Comparison of ENCODE assay signal across 25 mouse cellular contexts in genomic region chr1:64667111-64667633, GRCm38 (mm10). TPM values are rescaled to one million over a fixed set of nuclear protein-coding genes. Genes with fewer than 3 reads are reported as not detected.
DNase-seq lines count a peak whose midpoint lies in the region; ATAC-seq and TF ChIP-seq lines count a peak whose summit lies in the region.
"Had no signal": no experiment of that assay in that cellular context is flagged by ENCODE, and none has a peak within 500 bp of the region (broad histone marks: within the 10 kb centered on the region; RNA-seq: fewer than 3 reads in every experiment).

No protein-coding gene starts in this region.

- H3K4me2 ChIP-seq in myocyte (ENCODE audit: low read depth): no peak overlapping the region
- H3K4me2 ChIP-seq in hindbrain, embryonic 14.5 days (replicated peaks): no peak overlapping the region
- H3K4me2 ChIP-seq: embryonic facial prominence, embryonic 13.5 days; heart, embryonic 11.5 days; hindbrain, embryonic 12.5 days had no signal

- 89% methylated on average over 2 of the region's 2 CpGs for WGBS in hindbrain, embryonic 14.5 days

- no peak for TF ChIP-seq POLR2A in embryonic fibroblast, embryonic 13.5 days (IDR thresholded peaks at IDR 0.05; ENCODE audit: low read depth, low read length)
- TF ChIP-seq POLR2A in myocyte (IDR thresholded peaks at IDR 0.05; ENCODE audit: insufficient read length, low read depth): no peak

- peaks cover 9% of the 10 kb centered on the region for H3K4me1 ChIP-seq in embryonic fibroblast, embryonic 13.5 days (ENCODE audit: control insufficient read depth, insufficient read depth, low read length)
- H3K4me1 ChIP-seq in hindbrain, embryonic 14.5 days (replicated peaks; ENCODE audit: control insufficient read depth, insufficient read depth, low read length): no peaks in the 10 kb centered on the region

- no peak for ATAC-seq in hindbrain, embryonic 14.5 days (ENCODE audit: low FRiP score)
- ATAC-seq: activated CD4-positive, CD25-positive, alpha-beta regulatory T cell, adult 4 months; forebrain, embryonic 14.5 days; forebrain, postnatal 0 days; hindbrain, embryonic 16.5 days had no signal

- H3K79me2 ChIP-seq in myocyte (ENCODE audit: control insufficient read depth, insufficient read depth): no peaks in the 10 kb centered on the region

- TF ChIP-seq CTCF in embryonic fibroblast, embryonic 13.5 days (IDR thresholded peaks at IDR 0.05; ENCODE audit: borderline replicate concordance, insufficient read depth, low read length): no peak

- no peak overlapping the region for H3K4me3 ChIP-seq in embryonic fibroblast, embryonic 13.5 days (ENCODE audit: insufficient read depth, low read length)
- H3K4me3 ChIP-seq in myocyte: no peak overlapping the region
- no peak overlapping the region for H3K4me3 ChIP-seq in hindbrain, embryonic 14.5 days (replicated peaks; ENCODE audit: low read length)
- H3K4me3 ChIP-seq: embryonic facial prominence, embryonic 10.5 days; embryonic facial prominence, embryonic 13.5 days; gastrocnemius, adult 2 months; hindbrain, embryonic 12.5 days had no signal

- no peak overlapping the region for H3ac ChIP-seq in myocyte (ENCODE audit: control insufficient read depth, insufficient read length)

- no peaks in the 10 kb centered on the region for H3K27me3 ChIP-seq in myocyte (ENCODE audit: control insufficient read depth, insufficient read depth, insufficient read length)
- H3K27me3 ChIP-seq in hindbrain, embryonic 14.5 days (ENCODE audit: control insufficient read depth, insufficient read depth, low read length): no peaks in the 10 kb centered on the region
- H3K27me3 ChIP-seq: embryonic facial prominence, embryonic 13.5 days; hindbrain, embryonic 12.5 days had no signal

- DNase-seq in 3T3-L1 (ENCODE audit: low read depth, low spot score): peak; percentile 68
- DNase-seq in Muller cell, postnatal 12 days (ENCODE audit: inconsistent ontology term): peak; percentile 6
- no peak for DNase-seq in adrenal gland, postnatal 10 days
- DNase-seq in hindbrain, embryonic 14.5 days (ENCODE audit: low spot score): no peak
- no peak for DNase-seq in left cerebral cortex, adult 9 months (ENCODE audit: low spot score in 2 of 2)
- DNase-seq: adrenal gland, postnatal 14 days; cerebellum, adult 11-12 months; cerebellum, adult 8-10 months; cerebellum, postnatal 10 days; cerebellum, postnatal 36 days; embryo, embryonic 11 days; forebrain, postnatal 0 days; gastrocnemius, adult 2 months; gastrocnemius, postnatal 14 days; kidney, adult 11 months; kidney, adult 8-10 months had no signal

- no peaks in the 10 kb centered on the region for H3K9me3 ChIP-seq in hindbrain, embryonic 14.5 days (ENCODE audit: control insufficient read depth, low read length)
- H3K9me3 ChIP-seq: embryonic facial prominence, embryonic 10.5 days; embryonic facial prominence, embryonic 13.5 days; hindbrain, embryonic 12.5 days had no signal

- no peak overlapping the region for H3K9ac ChIP-seq in hindbrain, embryonic 14.5 days
- H3K9ac ChIP-seq: embryonic facial prominence, embryonic 13.5 days; forebrain, postnatal 0 days; hindbrain, embryonic 12.5 days had no signal

- H3K36me3 ChIP-seq in myocyte (ENCODE audit: control insufficient read depth, insufficient read depth): no peaks in the 10 kb centered on the region
- no peaks in the 10 kb centered on the region for H3K36me3 ChIP-seq in hindbrain, embryonic 14.5 days (replicated peaks; ENCODE audit: control insufficient read depth, insufficient read depth)
- H3K36me3 ChIP-seq: embryonic facial prominence, embryonic 10.5 days; embryonic facial prominence, embryonic 13.5 days; hindbrain, embryonic 12.5 days had no signal

- H3K27ac ChIP-seq in embryonic fibroblast, embryonic 13.5 days (ENCODE audit: insufficient read depth, low read length): peak overlapping the region; percentile 86
- no peak overlapping the region for H3K27ac ChIP-seq in hindbrain, embryonic 14.5 days
- H3K27ac ChIP-seq: embryonic facial prominence, embryonic 10.5 days; embryonic facial prominence, embryonic 13.5 days; gastrocnemius, adult 2 months; hindbrain, embryonic 12.5 days had no signal

TF ChIP-seq in myocyte, 11 proteins besides CTCF, POLR2A, EP300 and RAD21:
- TF ChIP-seq CEBPB (IDR thresholded peaks at IDR 0.05; ENCODE audit: insufficient read depth, poor library complexity, severe bottlenecking) (peak; percentile 62; the same call in 1 of the 2 replicates), MYOD1 (IDR thresholded peaks at IDR 0.05; ENCODE audit: control insufficient read depth in 1 of 3, insufficient read length in 2 of 3, low read depth in 2 of 3) (no peak)
TF ChIP-seq in myocyte: peak in this region for 1.

RNA-seq across cellular contexts. Expression of gene Ccnyl1, which starts 23.1 kb away (rescaled TPM):
- 67.5 and 92.0 TPM in 2 replicates for polyA plus RNA-seq in embryonic fibroblast, embryonic 13.5 days (2011; ENCODE audit: insufficient read length, low read depth, missing spikeins)
- 16.0 TPM for polyA plus RNA-seq in myocyte (2012; fragmentation: generic; extraction: Trizol)
- total RNA-seq in adrenal gland, postnatal 10 days (2021): 10 to 100 TPM; 18.1 to 22.4 TPM
- 7.0 and 7.6 TPM in 2 replicates for polyA plus RNA-seq in hindbrain, embryonic 14.5 days (2014; fragmentation: Nextera tagmentation; extraction: Ambion mirVana)

RNA-seq across cellular contexts. Expression of gene Mettl21a, which starts 50.1 kb away (rescaled TPM):
- polyA plus RNA-seq in embryonic fibroblast, embryonic 13.5 days (2011; ENCODE audit: insufficient read length, low read depth, missing spikeins): 27.9 and 29.3 TPM in 2 replicates
- 26.5 TPM for polyA plus RNA-seq in myocyte (2012; fragmentation: generic; extraction: Trizol)
- total RNA-seq in adrenal gland, postnatal 10 days (2021): 10 to 100 TPM; 14.2 to 15.3 TPM
- 15.8 and 17.6 TPM in 2 replicates for polyA plus RNA-seq in hindbrain, embryonic 14.5 days (2014; fragmentation: Nextera tagmentation; extraction: Ambion mirVana)

Comparison
In these comparisons a context has a peak if more than half of its experiments do, and no peak if none do; other contexts are left out.
1. DNase-seq: peak in 3T3-L1 (single experiment) and Muller cell, postnatal 12 days (single experiment); none in adrenal gland, postnatal 10 days (single experiment), hindbrain, embryonic 14.5 days (single experiment) and left cerebral cortex, adult 9 months (0 of 2).